Mouse (Mus musculus) CH12.LX (cell line): ENCODE measurements around the gene Cldn7.

Experiments
- BHLHE40 ChIP-seq: IDR thresholded peaks from 2 replicates; pipeline ENCODE4 v1.6.1; 2011; ENCODE audit warnings: mild to moderate bottlenecking, low read depth, low read length, improper control_type of control experiment
- CHD2 ChIP-seq: IDR thresholded peaks from 2 replicates; pipeline ENCODE4 v1.6.1; 2011; ENCODE audit warnings: low read length, improper control_type of control experiment
- CTCF ChIP-seq, 2 experiments: IDR thresholded peaks in 1 of 2; conservative IDR thresholded peaks in 1 of 2; 2 replicates each; pipeline ENCODE4 v1.5.1; 2011 to 2012; ENCODE audit warnings: low read depth in 2 of 2, low read length in 2 of 2, improper control_type of control experiment in 1 of 2, inconsistent platforms in 1 of 2, mild to moderate bottlenecking in 1 of 2, moderate library complexity in 1 of 2
- EP300 ChIP-seq: IDR thresholded peaks from 2 replicates; pipeline ENCODE4 v1.6.1; 2011; ENCODE audit warnings: low read length, improper control_type of control experiment
- IRF4 ChIP-seq: IDR thresholded peaks from 2 replicates; pipeline ENCODE4 v1.6.1; 2014; ENCODE audit warnings: low read depth, mild to moderate bottlenecking, inconsistent platforms, low read length, improper control_type of control experiment
- JUND ChIP-seq: conservative IDR thresholded peaks from 2 replicates; pipeline ENCODE4 v1.6.1; 2011; ENCODE audit warnings: low read depth, low read length, improper control_type of control experiment
- MAX ChIP-seq: IDR thresholded peaks from 2 replicates; pipeline ENCODE4 v1.6.1; 2011; ENCODE audit warnings: low read length, improper control_type of control experiment
- NRF1 ChIP-seq: IDR thresholded peaks from 2 replicates; pipeline ENCODE4 v1.6.1; 2014; ENCODE audit warnings: low read depth, mild to moderate bottlenecking, inconsistent platforms, low read length, improper control_type of control experiment, moderate library complexity
- POLR2A ChIP-seq: IDR thresholded peaks from 2 replicates; pipeline ENCODE4 v1.6.1; 2011; ENCODE audit warnings: low read depth, mild to moderate bottlenecking, improper control_type of control experiment, low read length
- USF2 ChIP-seq: conservative IDR thresholded peaks from 2 replicates; pipeline ENCODE4 v1.6.1; 2011; ENCODE audit warnings: low read depth, low read length, improper control_type of control experiment
- ZKSCAN1 ChIP-seq: IDR thresholded peaks from 2 replicates; pipeline ENCODE4 v1.6.1; 2012; ENCODE audit warnings: low read depth, inconsistent platforms, low read length, improper control_type of control experiment, borderline replicate concordance
- ZMIZ1 ChIP-seq: IDR thresholded peaks from 2 replicates; pipeline ENCODE4 v1.6.1; 2012; ENCODE audit warnings: low read depth, mild to moderate bottlenecking, inconsistent platforms, low read length, improper control_type of control experiment

GRCm38 (mm10) chr11:69989949-69990348, 25.4 kb downstream of the Cldn7 start:
- TF ChIP-seq CTCF (conservative IDR thresholded peaks at IDR 0.05 in 1 of 2, IDR thresholded peaks at IDR 0.05 in 1 of 2; ENCODE audit: low read depth in 2 of 2, low read length in 2 of 2) (no peak), MAX (no peak), USF2 (no peak), NRF1 (no peak), ZMIZ1 (no peak), ZKSCAN1 (no peak), IRF4 (no peak), POLR2A (no peak), EP300 (no peak), BHLHE40 (no peak), JUND (no peak), CHD2 (no peak)
